Mouse (Mus musculus) C2C12 (cell line): ENCODE measurements around the gene Ndufaf2.

Experiments
- CEBPB ChIP-seq: IDR thresholded peaks from one replicate; pipeline ENCODE4 v1.6.1; 2011; ENCODE audit warnings: low read depth, mild to moderate bottlenecking, control low read depth, moderate library complexity
- CTCF ChIP-seq: IDR thresholded peaks from one replicate; pipeline ENCODE4 v1.5.1; 2011; ENCODE audit not compliant: control insufficient read depth, insufficient read depth, insufficient read length
- MAX ChIP-seq: IDR thresholded peaks from one replicate; pipeline ENCODE4 v1.6.1; 2011; ENCODE audit warnings: mild to moderate bottlenecking, control low read depth
- MYOD1 ChIP-seq: IDR thresholded peaks from one replicate; pipeline ENCODE4 v1.6.1; 2011; ENCODE audit warnings: low read depth; ENCODE audit not compliant: control insufficient read depth, insufficient read length

- TF ChIP-seq MAX, result no peak
- TF ChIP-seq CTCF, result no peak
- TF ChIP-seq MYOD1, result no peak
- no peak for TF ChIP-seq CEBPB
These were observed 40.8 kb downstream of the Ndufaf2 start for GRCm38 (mm10) chr13:108117654-108118053.
